Mouse (Mus musculus) CH12.LX (cell line): ENCODE measurements around the gene Lsr. TPM values are rescaled to one million over a fixed set of nuclear protein-coding genes. Genes with fewer than 3 reads are reported as not detected.

Source experiments
- DNase-seq: peaks from one replicate; pipeline ENCODE4 v3.0.0-alpha.2; 2013; ENCODE audit errors: extremely low read depth
- H3K27ac ChIP-seq: 2 replicates; pipeline ENCODE4 v1.5.1; 2012; ENCODE audit warnings: low read depth, mild to moderate bottlenecking, control low read depth, moderate library complexity; ENCODE audit not compliant: insufficient read depth
- H3K27me3 ChIP-seq: replicated peaks from 2 replicates; pipeline ENCODE3; 2012; ENCODE audit warnings: inconsistent platforms
- H3K36me3 ChIP-seq, 2 experiments: replicated peaks in 1 of 2; 2 replicates each; pipeline versions ENCODE3 to v1.6.1; 2012; ENCODE audit warnings: inconsistent platforms in 1 of 2, low read length in 1 of 2, mild to moderate bottlenecking in 1 of 2, mixed read lengths in 1 of 2, moderate library complexity in 1 of 2; ENCODE audit not compliant: control insufficient read depth in 1 of 2, insufficient read depth in 1 of 2
- H3K4me1 ChIP-seq, 2 experiments: 2 replicates each; pipeline ENCODE4 v1.6.1; 2012; ENCODE audit warnings: inconsistent platforms in 1 of 2, moderate library complexity in 1 of 2; ENCODE audit not compliant: insufficient read depth in 2 of 2, control insufficient read depth in 1 of 2
- H3K4me2 ChIP-seq: 2 replicates; pipeline ENCODE4 v1.6.1; 2012; ENCODE audit warnings: low read depth, mild to moderate bottlenecking, control low read depth; ENCODE audit not compliant: poor library complexity, insufficient read depth, severe bottlenecking
- H3K4me3 ChIP-seq, 3 experiments: fragments of 150-350 bp in 1 of 3; sonication (generic) in 1 of 3; replicated peaks in 1 of 3; 2 replicates each; pipeline versions ENCODE3 to v1.5.1; 2011 to 2012; ENCODE audit warnings: low read depth in 2 of 3, low read length in 2 of 3, mild to moderate bottlenecking in 2 of 3, moderate library complexity in 2 of 3, control low read depth in 1 of 3, improper control_type of control experiment in 1 of 3, inconsistent platforms in 1 of 3, mixed read lengths in 1 of 3; ENCODE audit not compliant: poor library complexity in 1 of 3
- H3K79me2 ChIP-seq: replicated peaks from 2 replicates; pipeline ENCODE4 v1.6.1; 2012; ENCODE audit warnings: mild to moderate bottlenecking, moderate library complexity; ENCODE audit not compliant: control insufficient read depth, poor library complexity, insufficient read depth, severe bottlenecking; ENCODE audit errors: extremely low read depth
- H3K9ac ChIP-seq: 2 replicates; pipeline ENCODE4 v1.6.1; 2012; ENCODE audit warnings: low read depth, mild to moderate bottlenecking, control low read depth, moderate library complexity; ENCODE audit not compliant: insufficient read depth
- H3K9me3 ChIP-seq: replicated peaks from 2 replicates; pipeline ENCODE3; 2012; ENCODE audit warnings: low read length, inconsistent platforms, mixed read lengths
- BHLHE40 ChIP-seq: IDR thresholded peaks from 2 replicates; pipeline ENCODE4 v1.6.1; 2011; ENCODE audit warnings: mild to moderate bottlenecking, low read depth, low read length, improper control_type of control experiment
- CHD2 ChIP-seq: IDR thresholded peaks from 2 replicates; pipeline ENCODE4 v1.6.1; 2011; ENCODE audit warnings: low read length, improper control_type of control experiment
- CTCF ChIP-seq, 2 experiments: IDR thresholded peaks in 1 of 2; conservative IDR thresholded peaks in 1 of 2; 2 replicates each; pipeline ENCODE4 v1.5.1; 2011 to 2012; ENCODE audit warnings: low read depth in 2 of 2, low read length in 2 of 2, improper control_type of control experiment in 1 of 2, inconsistent platforms in 1 of 2, mild to moderate bottlenecking in 1 of 2, moderate library complexity in 1 of 2
- E2F4 ChIP-seq: IDR thresholded peaks from 2 replicates; pipeline ENCODE4 v1.6.1; 2011; ENCODE audit warnings: low read depth, low read length, improper control_type of control experiment; ENCODE audit not compliant: insufficient replicate concordance
- ELF1 ChIP-seq: IDR thresholded peaks from 2 replicates; pipeline ENCODE4 v1.6.1; 2014; ENCODE audit warnings: low read depth, mild to moderate bottlenecking, inconsistent platforms, low read length, improper control_type of control experiment
- EP300 ChIP-seq: IDR thresholded peaks from 2 replicates; pipeline ENCODE4 v1.6.1; 2011; ENCODE audit warnings: low read length, improper control_type of control experiment
- ETS1 ChIP-seq: conservative IDR thresholded peaks from 2 replicates; pipeline ENCODE4 v1.6.1; 2012; ENCODE audit warnings: low read depth, mild to moderate bottlenecking, inconsistent platforms, low read length, improper control_type of control experiment, moderate library complexity
- HCFC1 ChIP-seq: IDR thresholded peaks from 2 replicates; pipeline ENCODE4 v1.6.1; 2012; ENCODE audit warnings: low read depth, mild to moderate bottlenecking, inconsistent platforms, low read length, improper control_type of control experiment
- IRF4 ChIP-seq: IDR thresholded peaks from 2 replicates; pipeline ENCODE4 v1.6.1; 2014; ENCODE audit warnings: low read depth, mild to moderate bottlenecking, inconsistent platforms, low read length, improper control_type of control experiment
- JUN ChIP-seq: IDR thresholded peaks from 2 replicates; pipeline ENCODE4 v1.6.1; 2011; ENCODE audit warnings: low read depth, mild to moderate bottlenecking, low read length, improper control_type of control experiment, moderate library complexity; ENCODE audit not compliant: insufficient read depth
- KAT2A ChIP-seq: IDR thresholded peaks from 2 replicates; pipeline ENCODE4 v1.6.1; 2012; ENCODE audit warnings: low read length, improper control_type of control experiment, inconsistent platforms; ENCODE audit not compliant: insufficient replicate concordance
- MAFK ChIP-seq: IDR thresholded peaks from 2 replicates; pipeline ENCODE4 v1.6.1; 2011; ENCODE audit warnings: low read length, improper control_type of control experiment; ENCODE audit not compliant: insufficient replicate concordance
- MAX ChIP-seq: IDR thresholded peaks from 2 replicates; pipeline ENCODE4 v1.6.1; 2011; ENCODE audit warnings: low read length, improper control_type of control experiment
- MAZ ChIP-seq: IDR thresholded peaks from 2 replicates; pipeline ENCODE4 v1.6.1; 2012; ENCODE audit warnings: low read depth, mild to moderate bottlenecking, inconsistent platforms, low read length, improper control_type of control experiment, moderate library complexity
- NELFE ChIP-seq: IDR thresholded peaks from 2 replicates; pipeline ENCODE4 v1.6.1; 2011; ENCODE audit warnings: low read depth, low read length, improper control_type of control experiment
- NRF1 ChIP-seq: IDR thresholded peaks from 2 replicates; pipeline ENCODE4 v1.6.1; 2014; ENCODE audit warnings: low read depth, mild to moderate bottlenecking, inconsistent platforms, low read length, improper control_type of control experiment, moderate library complexity
- PAX5 ChIP-seq: IDR thresholded peaks from 2 replicates; pipeline ENCODE4 v1.6.1; 2012; ENCODE audit warnings: low read length, inconsistent platforms, mixed read lengths
- RCOR1 ChIP-seq: conservative IDR thresholded peaks from 2 replicates; pipeline ENCODE4 v1.6.1; 2012; ENCODE audit warnings: low read depth, mild to moderate bottlenecking, inconsistent platforms, low read length, improper control_type of control experiment
- SIN3A ChIP-seq: IDR thresholded peaks from 2 replicates; pipeline ENCODE4 v1.6.1; 2012; ENCODE audit warnings: low read length, improper control_type of control experiment, inconsistent platforms
- TCF12 ChIP-seq: IDR thresholded peaks from 2 replicates; pipeline ENCODE4 v1.6.1; 2014; ENCODE audit warnings: low read depth, mild to moderate bottlenecking, inconsistent platforms, low read length, improper control_type of control experiment
- UBTF ChIP-seq: IDR thresholded peaks from 2 replicates; pipeline ENCODE4 v1.6.1; 2012; ENCODE audit warnings: low read depth, mild to moderate bottlenecking, inconsistent platforms, low read length, improper control_type of control experiment, moderate library complexity
- USF1 ChIP-seq: IDR thresholded peaks from 2 replicates; pipeline ENCODE4 v1.6.1; 2014; ENCODE audit warnings: low read depth, mild to moderate bottlenecking, inconsistent platforms, low read length, improper control_type of control experiment
- USF2 ChIP-seq: conservative IDR thresholded peaks from 2 replicates; pipeline ENCODE4 v1.6.1; 2011; ENCODE audit warnings: low read depth, low read length, improper control_type of control experiment
- ZC3H11A ChIP-seq: IDR thresholded peaks from 2 replicates; pipeline ENCODE4 v1.6.1; 2012; ENCODE audit warnings: low read depth, mild to moderate bottlenecking, inconsistent platforms, low read length, improper control_type of control experiment
- dilution Hi-C: fragments of 300-500 bp; cut with MboI; formaldehyde crosslinking; loops from 2 replicates; pipeline ENCODE4 v1.14.3; 2020; ENCODE audit warnings: low sequenced_read_pairs; ENCODE audit not compliant: extremely low pct_unique_long_range_greater_than_20kb, extremely low pct_ligation_motif_present
- in situ Hi-C: fragments of 300-500 bp; cut with MboI; formaldehyde crosslinking; loops from 3 replicates; pipeline ENCODE4 v1.14.3; 2019; ENCODE audit warnings: low sequenced_read_pairs, low pct_ligation_motif_present, low pct_unique_long_range_greater_than_20kb, mixed read lengths
- polyA plus RNA-seq: library from polyadenylated mRNA; unstranded; fragments of >175 nt; gene quantifications from 2 replicates; pipeline ENCODE4 v1.2.1, GENCODE M21; 2012; ENCODE audit warnings: low read depth; ENCODE audit not compliant: insufficient read length
- total RNA-seq, 2 experiments: library from RNA; depleted of rRNA; stranded (reverse); fragments of 300-350 nt in 1 of 2; fragments of >200 nt in 1 of 2; gene quantifications; 2 replicates each; pipeline ENCODE4 v1.2.3; 2012 to 2014

The Lsr gene
- total and polyA plus RNA-seq, 3 experiments, result 0.12 to 0.13 TPM; not detected in 1

- Histone ChIP-seq H3K36me3 (peaks cover 0 to 3% of the 10 kb centered on the region in 2 experiments), H3K27ac (no peak overlapping the region), H3K9ac (no peak overlapping the region), H3K4me3 (no peak overlapping the region), H3K4me2 (no peak overlapping the region), H3K9me3 (no peaks in the 10 kb centered on the region), H3K27me3 (no peaks in the 10 kb centered on the region), H3K79me2 (no peaks in the 10 kb centered on the region), H3K4me1 (peaks cover 0 to 5% of the 10 kb centered on the region in 2 experiments; a peak in 1 of 4 replicates)
- in situ Hi-C loops (no loop called here), dilution Hi-C loops (no loop called here)
- TF ChIP-seq SIN3A (no peak), CTCF (conservative IDR thresholded peaks at IDR 0.05 in 1 of 2, IDR thresholded peaks at IDR 0.05 in 1 of 2; ENCODE audit: low read depth in 2 of 2, low read length in 2 of 2) (no peak), MAX (no peak), NRF1 (no peak), PAX5 (no peak), CHD2 (no peak), NELFE (no peak), MAFK (no peak), UBTF (no peak), HCFC1 (no peak), ZC3H11A (no peak), TCF12 (no peak), JUN (no peak), MAZ (no peak), KAT2A (no peak), ETS1 (no peak), USF1 (no peak), E2F4 (no peak), BHLHE40 (no peak)
- DNase-seq, result no peak
These were observed 8.9 kb downstream of the Lsr start for GRCm38 (mm10) chr7:30964366-30964765.

- H3K79me2 ChIP-seq, result no peaks in the 10 kb centered on the region
- in situ Hi-C loops, result no loop called here
- H3K9ac ChIP-seq, result no peak overlapping the region
- no peak overlapping the region for H3K27ac ChIP-seq
- no peak overlapping the region for H3K4me2 ChIP-seq
- peaks cover 6 to 18% of the 10 kb centered on the region in 2 experiments for H3K4me1 ChIP-seq
- no peaks in the 10 kb centered on the region for H3K9me3 ChIP-seq
- dilution Hi-C loops, result no loop called here
- TF ChIP-seq USF2, result no peak
- TF ChIP-seq ELF1, result no peak
- TF ChIP-seq TCF12, result no peak
- TF ChIP-seq IRF4, result no peak
- no peak for TF ChIP-seq CHD2
- TF ChIP-seq USF1, result no peak
- TF ChIP-seq EP300, result no peak
- no peak for TF ChIP-seq RCOR1
- H3K27me3 ChIP-seq, result no peaks in the 10 kb centered on the region
- peaks cover 0 to 14% of the 10 kb centered on the region in 2 experiments for H3K36me3 ChIP-seq
- DNase-seq, result no peak
- H3K4me3 ChIP-seq, result no peak overlapping the region
These were observed 10.4 kb downstream of the Lsr start for GRCm38 (mm10) chr7:30962862-30963261.
